Mouse (Mus musculus): ENCODE measurements around the gene Ppig.
"Not testable (repeated sequence)": the region's sequence is repeated elsewhere in the genome, so short reads cannot be mapped to it uniquely, and the experiment has no call there.

Gene Ppig

DNA sequence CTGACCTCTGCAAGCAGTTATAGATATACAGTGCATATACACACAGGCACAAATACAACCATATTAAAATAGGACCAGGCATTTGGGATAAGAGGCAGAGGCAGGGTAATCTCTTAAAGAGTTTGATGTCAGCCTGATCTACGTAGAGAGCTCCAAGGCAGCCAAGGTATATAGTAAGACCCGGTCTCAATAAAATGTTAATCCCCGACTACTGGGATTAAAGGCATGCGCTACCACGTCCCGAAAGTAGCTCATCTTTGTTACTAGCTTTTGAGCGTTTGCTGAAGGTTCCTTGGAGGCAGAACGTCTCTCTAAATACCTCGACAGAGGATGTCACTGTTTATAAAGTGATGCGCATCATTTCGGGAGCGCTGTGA lies at the start of gene Ppig:
Gene Ppig (plus strand): TSS at position 273 of the 377 bp plus-strand sequence.
- DNase-seq (ENCODE audit: low spot score) = no peak

- DNase-seq (ENCODE audit: low spot score) = no peak
These were observed 48.6 kb upstream of the Ppig start for GRCm38 (mm10) chr2:69673723-69674122.

DNA sequence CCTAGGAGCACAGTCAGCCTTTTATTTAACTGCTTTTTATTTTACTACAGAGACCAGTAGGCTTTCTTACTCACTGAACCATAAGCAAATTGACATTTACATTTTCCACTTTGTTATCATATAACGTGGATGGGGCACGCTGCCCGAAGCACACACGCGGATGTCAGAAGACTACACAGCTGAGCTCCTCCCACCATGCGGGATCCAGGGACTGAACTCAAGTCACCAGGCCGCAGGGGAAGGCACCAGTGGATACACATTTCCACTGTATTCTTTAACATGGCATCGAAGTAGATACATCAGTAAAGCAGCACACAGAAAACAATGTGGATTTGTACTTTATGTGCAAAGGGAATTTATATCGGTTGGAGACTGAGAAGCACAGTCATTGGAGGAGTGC lies 47.1 kb upstream of the Ppig start:
- DNase-seq (ENCODE audit: low spot score) = no peak

DNA sequence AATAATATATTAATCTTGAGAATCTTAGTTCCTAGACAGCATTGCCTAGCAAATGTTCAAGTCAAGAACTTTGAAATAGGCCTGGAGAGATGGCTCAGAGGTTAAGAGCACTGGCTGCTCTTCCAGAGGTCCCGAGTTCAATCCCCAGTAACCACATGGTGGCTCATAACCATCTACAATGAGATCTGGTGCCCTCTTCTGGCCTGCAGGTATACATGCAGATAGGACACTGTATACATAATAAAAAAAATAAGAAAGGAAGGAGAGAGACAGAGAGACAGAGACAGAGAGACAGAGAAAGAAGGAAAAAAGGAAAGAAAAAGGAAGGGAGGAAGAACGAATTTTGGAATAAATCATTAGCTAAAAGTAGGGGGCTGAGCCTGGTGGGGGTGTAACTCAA lies 45.6 kb upstream of the Ppig start:
- no peak for DNase-seq (ENCODE audit: low spot score)

DNA sequence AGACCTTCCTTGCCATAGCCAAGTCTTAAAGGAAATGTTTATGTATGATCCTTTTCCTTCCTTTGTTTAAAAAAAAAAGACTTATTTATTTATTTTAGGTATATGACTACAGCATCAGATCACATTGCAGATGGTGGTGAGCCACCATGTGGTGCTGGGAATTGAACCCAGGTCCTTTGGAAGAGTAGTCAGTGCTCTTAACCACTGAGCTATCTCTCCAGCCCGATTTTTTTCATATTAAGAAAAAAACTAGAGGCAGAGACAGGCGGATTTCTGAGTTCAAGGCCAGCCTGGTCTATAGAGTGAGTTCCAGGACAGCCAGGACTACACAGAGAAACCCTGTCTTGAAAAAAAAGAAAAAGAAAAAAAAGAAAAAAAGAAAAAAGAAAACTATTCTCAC lies 45.1 kb upstream of the Ppig start:
- not testable (repeated sequence) for DNase-seq (ENCODE audit: low spot score)

- no peak for DNase-seq (ENCODE audit: low spot score)
These were observed 42.4 kb upstream of the Ppig start for GRCm38 (mm10) chr2:69679990-69680389.

GRCm38 (mm10) chr2:69681931-69682330 lies 40.4 kb upstream of the Ppig start:
- DNase-seq (ENCODE audit: low spot score) = no peak

GRCm38 (mm10) chr2:69683036-69683805 lies 39.1 kb upstream of the Ppig start:
- no peak for DNase-seq (ENCODE audit: low spot score)

GRCm38 (mm10) chr2:69684488-69684887 lies 37.9 kb upstream of the Ppig start:
- no peak for DNase-seq (ENCODE audit: low spot score)

DNA sequence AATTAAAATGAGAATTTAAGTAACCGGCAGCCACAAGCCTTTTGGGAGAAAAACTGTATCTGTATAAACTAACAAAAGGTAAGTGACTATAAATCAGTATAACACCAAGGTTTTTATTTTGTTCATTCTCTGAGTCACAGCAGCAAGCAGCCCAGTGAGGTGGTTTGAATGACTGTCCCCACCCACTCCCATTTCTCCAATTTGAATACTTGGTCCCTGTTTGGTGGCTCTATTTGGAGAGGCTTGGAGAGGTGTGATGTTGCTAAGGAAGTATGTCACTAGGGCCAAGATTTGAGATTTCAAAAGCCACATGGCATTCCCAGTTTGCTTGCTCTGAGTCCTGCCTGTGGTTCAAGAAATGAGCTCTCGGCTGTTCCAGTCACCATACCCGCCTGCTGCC lies 32.1 kb upstream of the Ppig start:
- DNase-seq (ENCODE audit: low spot score) = no peak

DNA sequence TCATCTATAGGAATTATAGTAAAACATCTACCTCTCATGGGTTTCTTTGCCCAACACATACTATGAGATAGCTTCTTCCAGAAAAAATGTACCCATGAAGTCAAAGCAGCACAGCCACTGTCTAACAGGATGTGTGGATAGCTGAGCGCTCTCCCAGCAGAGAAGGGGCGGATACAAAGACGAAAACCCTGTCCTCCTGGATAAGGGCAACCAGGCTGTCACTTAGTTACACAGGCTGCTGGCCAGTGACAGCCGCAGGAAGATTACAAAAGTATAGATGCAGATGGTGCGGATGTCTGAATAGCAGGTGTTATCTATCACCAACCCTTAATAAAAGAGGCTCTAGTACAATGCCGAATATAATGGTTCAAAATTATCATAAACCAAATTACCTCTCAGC lies 31.5 kb upstream of the Ppig start:
- DNase-seq (ENCODE audit: low spot score) = no peak

DNA sequence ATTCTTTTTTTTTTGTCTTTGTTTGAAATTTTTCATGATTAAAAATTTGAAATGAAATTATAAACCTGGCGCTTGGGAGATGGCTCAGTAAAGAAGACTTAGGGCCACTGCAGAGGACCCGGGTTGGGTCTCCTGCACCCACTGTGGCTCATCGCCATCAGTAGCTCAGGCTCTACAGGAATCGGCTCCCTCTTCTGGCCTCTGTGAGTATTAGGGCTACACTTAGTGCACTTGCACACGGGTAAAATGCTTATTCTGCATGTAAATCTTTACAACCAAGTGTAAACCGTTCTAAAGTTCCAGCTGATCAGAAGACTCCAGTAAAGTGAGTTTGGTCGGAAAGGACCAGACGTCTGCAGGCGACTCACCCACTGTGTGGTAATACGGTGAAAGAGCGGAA lies 28.8 kb upstream of the Ppig start:
- DNase-seq (ENCODE audit: low spot score) = no peak

GRCm38 (mm10) chr2:69700446-69700845 lies 21.9 kb upstream of the Ppig start:
- DNase-seq (ENCODE audit: low spot score) = no peak

- DNase-seq (ENCODE audit: low spot score) = no peak
These were observed 10.2 kb upstream of the Ppig start for GRCm38 (mm10) chr2:69712171-69712570.

DNA sequence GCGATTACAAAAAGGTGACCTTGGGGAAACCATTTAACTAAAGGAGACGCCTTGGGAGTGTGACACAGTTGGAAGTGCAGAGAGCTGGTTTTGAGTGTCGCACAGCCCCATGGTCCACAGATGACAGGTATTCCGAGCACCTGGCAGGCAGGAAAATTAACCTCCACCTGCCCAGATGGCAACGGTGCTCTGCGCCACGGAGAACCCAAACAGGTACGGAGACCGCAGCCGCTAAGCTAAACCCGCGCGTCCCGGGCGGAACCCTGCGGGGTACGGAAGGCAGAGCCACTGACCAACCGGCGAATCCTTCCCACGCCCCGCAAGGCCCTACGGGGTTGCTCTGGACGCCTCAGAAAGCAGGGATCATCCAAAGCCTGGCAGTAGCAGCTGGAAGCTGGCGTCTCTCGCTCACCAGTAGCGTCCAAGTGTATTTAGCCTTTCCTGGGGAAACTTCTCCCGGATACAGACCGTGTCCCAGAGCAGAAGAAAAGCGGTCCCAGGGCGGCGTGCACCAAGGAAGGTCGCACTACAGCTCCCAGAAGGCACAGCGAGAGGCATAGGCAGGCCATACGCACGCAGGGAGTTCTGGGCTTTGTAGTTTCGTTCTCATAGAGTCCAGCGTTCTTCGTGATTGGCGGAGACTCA lies 9.2 kb upstream of the Ppig start, which contains the start of gene Fastkd1:
Gene Fastkd1 (minus strand): TSS at position 536 of the 645 bp plus-strand sequence.
- peak; percentile 90 for DNase-seq (ENCODE audit: low spot score)

- DNase-seq (ENCODE audit: low spot score) = no peak
These were observed 8.7 kb upstream of the Ppig start for GRCm38 (mm10) chr2:69713626-69714014.

DNA sequence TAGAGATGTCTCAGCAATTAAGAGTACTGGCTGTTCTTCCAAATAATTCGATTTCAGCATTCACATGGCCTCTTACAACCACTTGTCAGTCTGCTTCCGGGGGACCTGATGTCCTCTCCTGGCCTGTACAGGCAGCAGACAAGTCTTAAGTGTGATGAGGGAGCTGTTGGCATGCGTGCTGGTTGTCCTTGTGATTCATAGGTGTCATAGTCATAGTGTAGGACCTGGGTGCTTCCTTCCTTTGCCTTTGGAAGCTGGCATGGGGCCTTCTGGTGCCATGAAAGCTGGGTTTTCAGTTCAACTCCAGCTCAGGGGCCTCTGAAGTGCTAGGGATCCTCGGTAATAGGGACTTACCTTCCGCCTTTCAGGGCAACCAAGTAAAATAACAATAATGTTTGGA lies 8.2 kb upstream of the Ppig start:
- no peak for DNase-seq (ENCODE audit: low spot score)

- DNase-seq (ENCODE audit: low spot score) = no peak
These were observed 5.9 kb upstream of the Ppig start for GRCm38 (mm10) chr2:69716483-69716882.

DNA sequence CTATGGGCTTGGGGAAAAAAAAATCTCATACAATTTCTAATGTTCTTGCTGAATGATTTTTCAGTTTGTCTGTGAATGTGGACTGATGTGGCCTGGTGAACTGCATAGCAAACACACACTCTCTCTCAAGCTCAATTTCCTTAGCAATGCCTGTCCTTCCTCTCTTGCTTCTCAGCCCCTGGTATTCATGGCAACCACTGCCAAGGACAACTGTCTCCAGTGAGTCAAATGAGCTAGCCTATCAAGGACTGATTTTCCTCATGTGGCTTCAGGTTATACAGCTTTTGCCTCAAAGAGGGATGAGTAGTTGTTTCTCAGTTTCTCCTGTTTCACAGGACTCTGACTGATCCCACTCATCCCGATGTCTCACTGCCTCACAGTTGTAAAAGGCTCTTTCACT lies 3.2 kb upstream of the Ppig start:
- DNase-seq (ENCODE audit: low spot score) = no peak

- peak; percentile 92 for DNase-seq (ENCODE audit: low spot score)
These were observed 539 bp downstream of the Ppig start for GRCm38 (mm10) chr2:69722650-69723518.

GRCm38 (mm10) chr2:69723519-69723825 lies 1.1 kb downstream of the Ppig start:
- DNase-seq (ENCODE audit: low spot score) = no peak

DNA sequence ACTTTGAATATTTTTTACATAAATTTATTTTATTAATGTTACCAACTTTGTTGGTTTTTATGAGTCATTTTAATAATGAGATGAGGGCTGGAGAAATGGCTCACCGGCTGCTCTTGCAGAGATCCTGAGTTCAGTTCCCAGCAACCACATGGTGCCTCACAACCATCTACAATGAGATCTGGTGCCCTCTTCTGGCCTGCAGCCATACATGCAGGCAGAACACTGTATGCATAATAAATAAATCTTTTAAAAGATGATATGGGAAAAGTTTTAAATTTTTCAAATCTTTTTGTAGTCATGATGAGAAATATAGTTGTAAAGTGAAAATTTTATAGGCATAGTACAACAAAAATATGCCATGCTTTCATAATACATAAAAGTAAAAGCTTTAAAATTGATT lies 22.7 kb downstream of the Ppig start:
- no peak for DNase-seq (ENCODE audit: low spot score)

DNA sequence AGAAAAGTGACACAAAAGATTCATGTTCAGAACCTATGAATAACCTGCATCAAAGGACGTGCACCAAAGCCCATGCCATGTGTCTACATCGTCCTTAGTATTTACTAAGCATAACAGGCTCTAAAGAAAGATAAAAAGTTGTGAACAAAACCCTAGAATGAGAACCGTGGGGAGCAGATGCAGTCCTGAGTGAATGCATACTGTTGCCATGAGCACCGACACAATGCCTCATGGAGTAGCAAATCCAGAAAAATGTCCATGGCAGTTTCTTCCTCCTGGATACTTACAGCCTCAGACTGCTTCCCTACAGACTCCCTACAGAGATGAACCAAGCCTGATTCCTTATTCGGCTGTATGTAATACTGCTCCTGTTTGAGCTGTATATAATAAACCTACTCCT lies 38.6 kb downstream of the Ppig start:
- no peak for DNase-seq (ENCODE audit: low spot score)

Data from layer of hippocampus, adult 11-12 months (tissue).